Mouse (Mus musculus): ENCODE measurements around the gene Thsd7b.

GRCm38 (mm10) chr1:129324388-129324787 lies 51.3 kb downstream of the Thsd7b start:
- TF ChIP-seq CTCF (IDR thresholded peaks at IDR 0.05; ENCODE audit: extremely low read depth, insufficient read length, insufficient replicate concordance, low read depth, low read length) (no peak), POLR2A (IDR thresholded peaks at IDR 0.05; ENCODE audit: low read depth, low read length) (no peak)

Measured in small intestine, adult 2 months (tissue).